Mouse (Mus musculus): Measurements from ENCODE around the gene Fignl1. TPM values are rescaled to one million over a fixed set of nuclear protein-coding genes. Genes with fewer than 3 reads are reported as not detected.

Fignl1 gene
- polyA plus RNA-seq, 1 experiment = 3.8 TPM

GRCm38 (mm10) chr11:11829161-11830000 lies 20.6 kb upstream of the Fignl1 start:
- Histone ChIP-seq H3K4me3 (no peak overlapping the region), H3K27me3 (ENCODE audit: control insufficient read depth, insufficient read depth, insufficient read length) (no peaks in the 10 kb centered on the region), H3ac (ENCODE audit: control insufficient read depth, insufficient read length) (no peak overlapping the region), H3K36me3 (ENCODE audit: control insufficient read depth, insufficient read depth) (no peaks in the 10 kb centered on the region), H3K79me2 (ENCODE audit: control insufficient read depth, insufficient read depth) (no peaks in the 10 kb centered on the region), H3K4me2 (ENCODE audit: low read depth) (no peak overlapping the region)
- TF ChIP-seq SRF (IDR thresholded peaks at IDR 0.05; ENCODE audit: control insufficient read depth, insufficient read length, low read depth) (no peak), POLR2A (IDR thresholded peaks at IDR 0.05; ENCODE audit: insufficient read length, low read depth) (no peak), CEBPB (IDR thresholded peaks at IDR 0.05; ENCODE audit: insufficient read depth, poor library complexity, severe bottlenecking) (no peak), REST (IDR thresholded peaks at IDR 0.05; ENCODE audit: insufficient read depth, insufficient read length) (no peak), POLR2AphosphoS2 (IDR thresholded peaks at IDR 0.05; ENCODE audit: insufficient read length, low read depth) (no peak), MAX (IDR thresholded peaks at IDR 0.05; ENCODE audit: low read depth) (no peak), MYOD1 (IDR thresholded peaks at IDR 0.05; ENCODE audit: control insufficient read depth in 1 of 3, insufficient read length in 2 of 3, low read depth in 2 of 3) (no peak), E2F4 (IDR thresholded peaks at IDR 0.05; ENCODE audit: insufficient read depth) (no peak), TCF3 (IDR thresholded peaks at IDR 0.05; ENCODE audit: insufficient read length, low read depth) (no peak), TCF12 (IDR thresholded peaks at IDR 0.05; ENCODE audit: insufficient read depth, poor library complexity, severe bottlenecking) (no peak), USF1 (IDR thresholded peaks at IDR 0.05; ENCODE audit: low read depth) (no peak), MYOG (IDR thresholded peaks at IDR 0.05; ENCODE audit: control insufficient read depth in 1 of 3, insufficient read depth in 1 of 3, insufficient read length in 2 of 3, low read depth in 2 of 3) (no peak)

GRCm38 (mm10) chr11:11828761-11829160 lies 20.0 kb upstream of the Fignl1 start:
- Histone ChIP-seq H3K36me3 (ENCODE audit: control insufficient read depth, insufficient read depth) (no peaks in the 10 kb centered on the region), H3ac (ENCODE audit: control insufficient read depth, insufficient read length) (no peak overlapping the region), H3K4me2 (ENCODE audit: low read depth) (no peak overlapping the region), H3K27me3 (ENCODE audit: control insufficient read depth, insufficient read depth, insufficient read length) (no peaks in the 10 kb centered on the region), H3K4me3 (no peak overlapping the region), H3K79me2 (ENCODE audit: control insufficient read depth, insufficient read depth) (no peaks in the 10 kb centered on the region)
- no peak for TF ChIP-seq TCF3 (IDR thresholded peaks at IDR 0.05; ENCODE audit: insufficient read length, low read depth)

- H3K4me2 ChIP-seq (ENCODE audit: low read depth) = no peak overlapping the region
Observed at GRCm38 (mm10) chr11:11828251-11828650, 19.5 kb upstream of the Fignl1 start.

GRCm38 (mm10) chr11:11826475-11826874 lies 17.7 kb upstream of the Fignl1 start:
- H3ac ChIP-seq (ENCODE audit: control insufficient read depth, insufficient read length) = no peak overlapping the region
- H3K4me2 ChIP-seq (ENCODE audit: low read depth) = no peak overlapping the region
- H3K79me2 ChIP-seq (ENCODE audit: control insufficient read depth, insufficient read depth) = no peaks in the 10 kb centered on the region
- no peaks in the 10 kb centered on the region for H3K36me3 ChIP-seq (ENCODE audit: control insufficient read depth, insufficient read depth)
- H3K4me3 ChIP-seq = no peak overlapping the region
- no peak for TF ChIP-seq TCF12 (IDR thresholded peaks at IDR 0.05; ENCODE audit: insufficient read depth, poor library complexity, severe bottlenecking)
- no peak for TF ChIP-seq REST (IDR thresholded peaks at IDR 0.05; ENCODE audit: insufficient read depth, insufficient read length)
- no peak for TF ChIP-seq POLR2AphosphoS2 (IDR thresholded peaks at IDR 0.05; ENCODE audit: insufficient read length, low read depth)
- TF ChIP-seq E2F4 (IDR thresholded peaks at IDR 0.05; ENCODE audit: insufficient read depth) = no peak
- no peak for TF ChIP-seq POLR2A (IDR thresholded peaks at IDR 0.05; ENCODE audit: insufficient read length, low read depth)
- no peak for TF ChIP-seq TCF3 (IDR thresholded peaks at IDR 0.05; ENCODE audit: insufficient read length, low read depth)
- TF ChIP-seq MYOD1 (IDR thresholded peaks at IDR 0.05; ENCODE audit: control insufficient read depth in 1 of 3, insufficient read length in 2 of 3, low read depth in 2 of 3) = no peak
- TF ChIP-seq SRF (IDR thresholded peaks at IDR 0.05; ENCODE audit: control insufficient read depth, insufficient read length, low read depth) = no peak
- no peak for TF ChIP-seq CEBPB (IDR thresholded peaks at IDR 0.05; ENCODE audit: insufficient read depth, poor library complexity, severe bottlenecking)
- TF ChIP-seq USF1 (IDR thresholded peaks at IDR 0.05; ENCODE audit: low read depth) = no peak
- TF ChIP-seq MYOG (IDR thresholded peaks at IDR 0.05; ENCODE audit: control insufficient read depth in 1 of 3, insufficient read depth in 1 of 3, insufficient read length in 2 of 3, low read depth in 2 of 3) = no peak
- no peak for TF ChIP-seq MAX (IDR thresholded peaks at IDR 0.05; ENCODE audit: low read depth)
- no peaks in the 10 kb centered on the region for H3K27me3 ChIP-seq (ENCODE audit: control insufficient read depth, insufficient read depth, insufficient read length)

More at GRCm38 (mm10) chr11:11828251-11828650, 19.5 kb upstream of the Fignl1 start:
- H3K36me3 ChIP-seq (ENCODE audit: control insufficient read depth, insufficient read depth) = no peaks in the 10 kb centered on the region
- no peak overlapping the region for H3ac ChIP-seq (ENCODE audit: control insufficient read depth, insufficient read length)
- H3K4me3 ChIP-seq = no peak overlapping the region
- TF ChIP-seq SRF (IDR thresholded peaks at IDR 0.05; ENCODE audit: control insufficient read depth, insufficient read length, low read depth) (no peak), MAX (IDR thresholded peaks at IDR 0.05; ENCODE audit: low read depth) (no peak), E2F4 (IDR thresholded peaks at IDR 0.05; ENCODE audit: insufficient read depth) (no peak), TCF3 (IDR thresholded peaks at IDR 0.05; ENCODE audit: insufficient read length, low read depth) (no peak), TCF12 (IDR thresholded peaks at IDR 0.05; ENCODE audit: insufficient read depth, poor library complexity, severe bottlenecking) (no peak), POLR2AphosphoS2 (IDR thresholded peaks at IDR 0.05; ENCODE audit: insufficient read length, low read depth) (no peak)
- H3K27me3 ChIP-seq (ENCODE audit: control insufficient read depth, insufficient read depth, insufficient read length) = no peaks in the 10 kb centered on the region
- H3K79me2 ChIP-seq (ENCODE audit: control insufficient read depth, insufficient read depth) = no peaks in the 10 kb centered on the region

GRCm38 (mm10) chr11:11825670-11826069 lies 16.9 kb upstream of the Fignl1 start:
- Histone ChIP-seq H3K36me3 (ENCODE audit: control insufficient read depth, insufficient read depth) (no peaks in the 10 kb centered on the region), H3K79me2 (ENCODE audit: control insufficient read depth, insufficient read depth) (no peaks in the 10 kb centered on the region), H3K4me3 (no peak overlapping the region), H3K4me2 (ENCODE audit: low read depth) (no peak overlapping the region), H3ac (ENCODE audit: control insufficient read depth, insufficient read length) (no peak overlapping the region), H3K27me3 (ENCODE audit: control insufficient read depth, insufficient read depth, insufficient read length) (no peaks in the 10 kb centered on the region)
- TF ChIP-seq E2F4 (IDR thresholded peaks at IDR 0.05; ENCODE audit: insufficient read depth) (no peak), USF1 (IDR thresholded peaks at IDR 0.05; ENCODE audit: low read depth) (no peak), MYOD1 (IDR thresholded peaks at IDR 0.05; ENCODE audit: control insufficient read depth in 1 of 3, insufficient read length in 2 of 3, low read depth in 2 of 3) (no peak), MYOG (IDR thresholded peaks at IDR 0.05; ENCODE audit: control insufficient read depth in 1 of 3, insufficient read depth in 1 of 3, insufficient read length in 2 of 3, low read depth in 2 of 3) (no peak), CEBPB (IDR thresholded peaks at IDR 0.05; ENCODE audit: insufficient read depth, poor library complexity, severe bottlenecking) (no peak), SRF (IDR thresholded peaks at IDR 0.05; ENCODE audit: control insufficient read depth, insufficient read length, low read depth) (no peak), TCF3 (IDR thresholded peaks at IDR 0.05; ENCODE audit: insufficient read length, low read depth) (no peak)

Measured in myocyte (in vitro differentiated cells).